Mouse (Mus musculus) liver, embryonic 14.5 days (tissue): ENCODE results near the gene Hivep3. TPM values are rescaled to one million over a fixed set of nuclear protein-coding genes. Genes with fewer than 3 reads are reported as not detected.

Source experiments
- ATAC-seq: fragments of 200-750 bp; cut with Nextera tagmentation; 2 replicates; pipeline ENCODE4 v1.8.0; 2017; ENCODE audit warnings: moderate number of reproducible peaks, mild to moderate bottlenecking, moderate library complexity; ENCODE audit not compliant: insufficient read depth
- DNase-seq, 3 experiments: peaks; one replicate each; pipeline ENCODE4 v3.0.0-alpha.2; 2012 to 2013; ENCODE audit warnings: low read depth in 3 of 3, low spot score in 3 of 3
- H3K27ac ChIP-seq: fragments of 300-500 bp; sonication (generic); 2 replicates; pipeline ENCODE4 v1.5.1; 2014; ENCODE audit warnings: moderate library complexity, mild to moderate bottlenecking, control low read depth, inconsistent platforms
- H3K27me3 ChIP-seq: fragments of 300-500 bp; sonication (generic); 2 replicates; pipeline ENCODE4 v1.6.1; 2014; ENCODE audit warnings: mild to moderate bottlenecking, low read length, moderate library complexity; ENCODE audit not compliant: control insufficient read depth, insufficient read depth
- H3K36me3 ChIP-seq: fragments of 300-500 bp; sonication (generic); replicated peaks from 2 replicates; pipeline ENCODE4 v1.6.1; 2014; ENCODE audit warnings: low read depth; ENCODE audit not compliant: control insufficient read depth, insufficient read depth
- H3K4me1 ChIP-seq, 2 experiments: fragments of 200-500 bp in 1 of 2; fragments of 300-500 bp in 1 of 2; sonication (generic) in 1 of 2; replicated peaks; 2 replicates each; pipeline ENCODE4 v1.6.1; 2012 to 2014; ENCODE audit warnings: antibody characterized with exemption in 1 of 2, inconsistent platforms in 1 of 2, low read length in 1 of 2; ENCODE audit not compliant: control insufficient read depth in 2 of 2, insufficient read depth in 2 of 2
- H3K4me2 ChIP-seq: fragments of 300-500 bp; sonication (generic); 2 replicates; pipeline ENCODE4 v1.6.1; 2014; ENCODE audit warnings: low read depth, mild to moderate bottlenecking, control low read depth, moderate library complexity
- H3K4me3 ChIP-seq, 2 experiments: fragments of 200-500 bp in 1 of 2; fragments of 300-500 bp in 1 of 2; sonication (generic) in 1 of 2; 2 replicates each; pipeline ENCODE4 v1.5.1; 2012 to 2014; ENCODE audit warnings: low read depth in 2 of 2, low read length in 2 of 2, mild to moderate bottlenecking in 2 of 2, control low read depth in 1 of 2, inconsistent platforms in 1 of 2, moderate library complexity in 1 of 2; ENCODE audit not compliant: insufficient read depth in 1 of 2
- H3K9ac ChIP-seq: fragments of 300-500 bp; sonication (generic); replicated peaks from 2 replicates; pipeline ENCODE4 v1.6.1; 2014; ENCODE audit warnings: mild to moderate bottlenecking, control low read depth, moderate library complexity
- H3K9me3 ChIP-seq: fragments of 300-500 bp; sonication (generic); 2 replicates; pipeline ENCODE4 v1.6.1; 2016; ENCODE audit warnings: low read length, mixed read lengths; ENCODE audit not compliant: control insufficient read depth
- CTCF ChIP-seq: IDR thresholded peaks from 2 replicates; pipeline ENCODE4 v1.5.1; 2016; ENCODE audit warnings: antibody characterized with exemption, low read depth, control low read depth
- EP300 ChIP-seq: IDR thresholded peaks from 2 replicates; pipeline ENCODE4 v1.6.1; 2016; ENCODE audit warnings: antibody characterized with exemption, low read depth
- WGBS: fragments of 180-500 bp; shearing (Covaris S2); extraction: QIAGEN DNeasy Blood & Tissue Kit; methylation state at CpG from one replicate; pipeline ENCODE4 v1.1.7; 2014; ENCODE audit not compliant: insufficient replicate concordance; 5-methylcytosine and 5-hydroxymethylcytosine counted together
- polyA plus RNA-seq, 2 experiments: library from polyadenylated mRNA; depleted of rRNA in 1 of 2; stranded (reverse) in 1 of 2; unstranded in 1 of 2; fragments of >200 nt; fragmentation: Nextera tagmentation in 1 of 2; extraction: Ambion mirVana in 1 of 2; gene quantifications; 2 replicates each; pipeline versions ENCODE4 v1.2.1 to v1.2.3; 2012 to 2014

Hivep3 gene
- polyA plus RNA-seq, 2 experiments = 1.9 to 2.7 TPM

DNA sequence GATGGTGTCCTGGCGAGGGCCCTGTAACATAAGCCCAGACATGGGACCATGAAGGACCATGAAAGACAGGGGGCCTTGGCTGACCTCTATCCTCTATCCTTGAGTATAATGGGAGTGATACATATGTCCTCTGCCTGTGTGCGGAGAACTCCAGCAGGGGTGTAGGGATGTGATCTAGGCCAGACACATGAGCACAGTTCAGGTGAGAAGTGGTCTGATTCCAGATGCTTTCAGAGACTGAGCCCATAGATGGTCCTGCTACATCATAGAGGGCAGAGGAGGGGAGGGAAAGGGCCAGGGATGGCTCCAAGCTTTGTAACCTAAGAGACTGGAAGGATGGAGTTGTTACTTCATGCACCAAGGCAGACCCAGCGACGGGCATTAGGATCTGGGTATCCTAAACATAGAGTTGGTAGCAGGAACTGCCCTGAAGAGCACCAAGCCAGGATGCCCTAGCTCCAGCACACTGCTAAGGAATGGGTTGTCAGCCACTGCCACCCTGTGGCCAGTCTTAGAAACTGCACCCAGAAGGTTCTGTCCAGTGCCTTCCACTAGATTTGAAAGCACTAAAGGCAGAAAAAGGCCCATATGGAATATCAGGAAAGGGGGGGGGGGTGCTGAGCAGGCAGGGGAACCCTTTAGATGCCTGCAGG, 395.8 kb downstream of the Hivep3 start:
- no peak overlapping the region for H3K27ac ChIP-seq
- no peaks in the 10 kb centered on the region for H3K27me3 ChIP-seq
- no peak overlapping the region for H3K4me3 ChIP-seq
- TF ChIP-seq CTCF (peak; percentile 86), EP300 (no peak)
- DNase-seq (no peak), ATAC-seq (no peak)
- no peaks in the 10 kb centered on the region for H3K9me3 ChIP-seq
- H3K9ac ChIP-seq = no peak overlapping the region
- no peaks in the 10 kb centered on the region for H3K36me3 ChIP-seq
- H3K4me2 ChIP-seq = no peak overlapping the region
- no peaks in the 10 kb centered on the region for H3K4me1 ChIP-seq
- whole genome bisulfite sequencing = 33% methylated on average over 4 of the region's 4 CpGs

DNA sequence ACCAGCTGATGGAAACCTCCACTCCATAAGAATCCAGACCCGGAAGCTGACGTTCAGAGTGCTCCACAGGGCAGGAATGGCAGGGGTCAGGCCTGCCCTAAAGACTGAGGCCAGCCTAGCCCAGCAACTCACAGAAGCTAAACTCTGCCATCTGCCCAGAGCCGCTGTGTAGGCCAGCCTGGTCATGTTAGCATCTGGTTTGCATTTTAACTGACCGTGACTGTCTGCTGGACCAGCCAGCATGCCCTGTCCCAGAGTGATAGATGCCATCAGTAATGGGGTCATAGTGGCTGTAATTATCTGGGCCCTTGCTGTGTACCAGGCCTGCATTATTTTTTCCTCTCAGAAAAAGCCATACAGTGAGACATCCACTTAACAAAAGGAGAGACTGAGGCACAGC, 397.3 kb downstream of the Hivep3 start:
- H3K9ac ChIP-seq = no peak overlapping the region
- no peak for ATAC-seq
- H3K4me3 ChIP-seq = no peak overlapping the region
- TF ChIP-seq CTCF (no peak), EP300 (no peak)
- no peaks in the 10 kb centered on the region for H3K36me3 ChIP-seq
- no peak overlapping the region for H3K27ac ChIP-seq
- no peak for DNase-seq
- H3K4me1 ChIP-seq = no peaks in the 10 kb centered on the region
- WGBS = 73% methylated on average over 4 of the region's 4 CpGs
- no peak overlapping the region for H3K4me2 ChIP-seq
- no peaks in the 10 kb centered on the region for H3K27me3 ChIP-seq
- H3K9me3 ChIP-seq = no peaks in the 10 kb centered on the region

DNA sequence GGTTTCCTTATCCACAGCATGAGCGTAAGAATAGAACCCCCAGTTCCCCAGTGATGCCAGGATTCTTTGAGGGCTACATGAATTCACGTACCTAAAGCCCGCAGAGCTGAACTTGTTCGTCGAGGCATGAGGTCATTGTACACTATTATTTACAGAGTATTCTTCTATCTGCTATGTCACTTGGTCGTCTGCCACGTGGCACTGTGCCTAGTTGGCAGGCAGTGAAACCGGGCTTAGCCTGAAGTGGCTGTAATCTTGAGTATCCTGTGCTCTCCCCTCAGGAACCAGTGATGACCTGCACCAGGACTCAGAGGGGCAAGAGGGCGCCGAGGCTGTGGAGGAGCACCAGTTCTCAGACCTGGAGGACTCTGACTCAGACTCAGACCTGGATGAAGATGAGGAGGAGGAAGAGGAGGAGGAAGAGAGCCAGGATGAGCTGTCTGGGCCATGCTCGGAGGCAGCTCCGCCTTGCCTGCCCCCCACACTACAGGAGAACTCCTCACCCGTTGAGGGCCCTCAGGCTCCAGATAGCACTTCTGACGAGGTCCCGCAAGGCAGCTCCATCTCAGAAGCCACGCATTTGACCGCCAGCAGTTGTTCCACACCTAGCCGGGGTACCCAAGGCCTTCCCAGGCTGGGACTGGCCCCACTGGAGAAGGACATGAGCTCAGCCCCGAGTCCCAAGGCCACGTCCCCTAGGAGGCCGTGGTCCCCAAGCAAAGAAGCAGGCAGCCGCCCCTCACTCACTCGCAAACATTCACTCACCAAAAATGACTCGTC, 398.0 kb downstream of the Hivep3 start:
- Histone ChIP-seq H3K9ac (no peak overlapping the region), H3K4me3 (no peak overlapping the region), H3K4me1 (no peaks in the 10 kb centered on the region), H3K4me2 (no peak overlapping the region), H3K27me3 (no peaks in the 10 kb centered on the region), H3K27ac (no peak overlapping the region), H3K9me3 (no peaks in the 10 kb centered on the region), H3K36me3 (no peaks in the 10 kb centered on the region)
- no peak for ATAC-seq
- DNase-seq = no peak
- TF ChIP-seq EP300 (no peak), CTCF (no peak)
- 68% methylated on average over 23 of the region's 24 CpGs for WGBS

DNA sequence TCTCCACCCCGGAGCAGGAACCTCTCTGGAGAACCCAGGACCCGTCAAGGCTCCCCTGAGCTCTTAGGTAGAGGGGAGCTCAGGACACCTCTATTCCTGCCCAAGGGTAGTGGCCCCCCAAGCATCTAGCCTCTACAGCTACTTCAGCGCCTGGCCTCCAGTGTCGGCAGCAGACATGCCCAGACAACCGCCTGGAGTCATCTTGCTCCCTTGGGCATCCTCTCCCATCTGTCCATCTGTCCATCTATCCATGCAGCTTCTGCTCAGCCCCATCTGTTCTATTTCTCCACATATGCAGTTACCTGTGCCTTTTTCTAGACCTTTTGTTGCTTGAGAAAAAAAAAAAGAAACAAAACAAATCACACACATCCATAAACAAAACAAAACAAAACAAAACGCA, 400.6 kb downstream of the Hivep3 start:
- DNase-seq (no peak), ATAC-seq (no peak)
- H3K4me2 ChIP-seq = no peak overlapping the region
- no peaks in the 10 kb centered on the region for H3K9me3 ChIP-seq
- no peaks in the 10 kb centered on the region for H3K36me3 ChIP-seq
- no peaks in the 10 kb centered on the region for H3K27me3 ChIP-seq
- no peak overlapping the region for H3K27ac ChIP-seq
- no peak for TF ChIP-seq CTCF
- TF ChIP-seq EP300 = no peak
- no peak overlapping the region for H3K4me3 ChIP-seq
- no peaks in the 10 kb centered on the region for H3K4me1 ChIP-seq
- H3K9ac ChIP-seq = no peak overlapping the region
- 74% methylated on average over 6 of the region's 6 CpGs for WGBS

DNA sequence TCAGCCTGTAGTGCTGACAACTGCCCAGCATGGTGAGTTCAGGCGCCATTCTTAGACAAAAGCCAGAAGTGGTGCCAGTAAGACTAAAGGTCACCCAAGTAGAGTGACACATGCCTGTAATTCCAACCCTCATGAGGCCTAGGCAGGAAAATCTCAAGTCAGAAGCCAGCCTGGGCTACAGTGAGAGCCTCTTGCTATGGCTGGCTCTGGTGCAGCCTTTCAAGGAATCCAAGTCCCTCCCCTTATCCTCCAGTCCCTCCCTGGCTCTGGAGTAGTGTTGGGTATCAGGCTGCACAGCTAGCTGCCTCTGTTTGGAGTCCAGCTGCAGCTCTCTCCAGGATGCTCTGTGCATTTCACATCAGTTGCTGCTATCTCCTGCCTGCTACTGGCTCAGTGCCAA, 408.2 kb downstream of the Hivep3 start:
- Histone ChIP-seq H3K4me3 (no peak overlapping the region), H3K9me3 (no peaks in the 10 kb centered on the region), H3K4me2 (no peak overlapping the region), H3K27ac (no peak overlapping the region), H3K36me3 (no peaks in the 10 kb centered on the region), H3K27me3 (no peaks in the 10 kb centered on the region), H3K4me1 (no peaks in the 10 kb centered on the region), H3K9ac (no peak overlapping the region)
- 48% methylated on average over 1 of the region's 1 CpGs for WGBS
- no peak for TF ChIP-seq EP300
- TF ChIP-seq CTCF = no peak
- no peak for ATAC-seq
- DNase-seq = no peak
